Mouse (Mus musculus): ENCODE measurements around the gene Myh14.

The Myh14 gene

GRCm38 (mm10) chr7:44596996-44597538 lies 73.6 kb downstream of the Myh14 start:
- no peak for DNase-seq

DNA sequence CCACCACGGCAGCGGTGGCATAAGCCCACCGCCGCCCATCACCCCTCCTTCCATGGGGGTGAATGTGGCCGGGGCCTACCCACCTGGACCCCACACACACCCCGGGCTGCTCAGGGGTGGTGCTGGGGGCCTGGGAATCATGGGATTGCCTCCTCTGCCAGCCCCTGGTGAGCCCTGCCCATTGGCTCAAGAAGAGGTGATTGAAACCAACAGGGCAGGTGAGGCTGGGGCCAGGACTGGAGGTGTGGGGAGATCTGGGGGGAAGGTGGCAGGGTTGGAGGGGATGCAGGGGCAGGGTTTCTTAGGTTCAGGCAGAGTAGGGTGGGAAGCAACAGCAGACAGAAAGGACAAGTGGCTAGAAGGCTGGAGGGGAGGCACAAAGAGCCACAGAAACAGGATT lies 74.6 kb downstream of the Myh14 start:
- no peak for DNase-seq

DNA sequence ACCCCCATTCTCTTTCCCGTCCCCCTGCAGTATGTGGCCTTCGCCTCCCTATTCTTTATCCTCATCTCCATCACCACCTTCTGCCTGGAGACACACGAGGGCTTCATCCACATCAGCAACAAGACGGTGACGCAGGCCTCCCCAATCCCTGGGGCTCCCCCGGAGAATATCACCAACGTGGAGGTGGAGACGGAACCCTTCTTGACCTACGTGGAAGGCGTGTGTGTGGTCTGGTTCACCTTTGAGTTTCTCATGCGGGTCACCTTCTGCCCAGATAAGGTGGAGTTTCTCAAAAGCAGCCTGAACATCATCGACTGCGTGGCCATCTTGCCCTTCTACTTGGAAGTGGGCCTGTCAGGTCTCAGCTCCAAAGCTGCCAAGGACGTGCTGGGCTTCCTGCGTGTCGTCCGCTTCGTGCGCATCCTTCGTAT lies 75.5 kb downstream of the Myh14 start:
- no peak for DNase-seq

DNA sequence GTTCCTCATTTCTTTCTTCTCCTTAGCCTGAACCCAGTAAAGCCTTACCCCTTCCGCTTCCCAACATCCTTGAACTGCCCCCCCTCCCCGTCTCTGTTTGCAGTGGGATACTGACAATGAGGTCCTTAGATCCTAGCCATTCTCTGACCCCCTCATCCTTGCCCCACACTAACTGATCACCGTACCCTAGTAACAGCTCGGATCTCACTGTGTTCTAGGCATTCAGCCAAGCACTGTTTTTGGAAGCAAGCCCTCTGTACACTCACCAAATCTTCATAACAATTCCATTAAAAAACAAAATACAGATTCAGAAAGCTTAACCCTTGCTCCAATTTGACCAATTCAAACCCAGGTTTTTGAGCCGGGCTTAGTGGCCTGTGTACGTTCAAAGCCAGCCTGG lies 76.4 kb downstream of the Myh14 start:
- no peak for DNase-seq

GRCm38 (mm10) chr7:44593775-44594174 lies 76.9 kb downstream of the Myh14 start:
- DNase-seq, result peak; percentile 89

- no peak for DNase-seq
Observed at GRCm38 (mm10) chr7:44593051-44593450, 77.6 kb downstream of the Myh14 start.

DNA sequence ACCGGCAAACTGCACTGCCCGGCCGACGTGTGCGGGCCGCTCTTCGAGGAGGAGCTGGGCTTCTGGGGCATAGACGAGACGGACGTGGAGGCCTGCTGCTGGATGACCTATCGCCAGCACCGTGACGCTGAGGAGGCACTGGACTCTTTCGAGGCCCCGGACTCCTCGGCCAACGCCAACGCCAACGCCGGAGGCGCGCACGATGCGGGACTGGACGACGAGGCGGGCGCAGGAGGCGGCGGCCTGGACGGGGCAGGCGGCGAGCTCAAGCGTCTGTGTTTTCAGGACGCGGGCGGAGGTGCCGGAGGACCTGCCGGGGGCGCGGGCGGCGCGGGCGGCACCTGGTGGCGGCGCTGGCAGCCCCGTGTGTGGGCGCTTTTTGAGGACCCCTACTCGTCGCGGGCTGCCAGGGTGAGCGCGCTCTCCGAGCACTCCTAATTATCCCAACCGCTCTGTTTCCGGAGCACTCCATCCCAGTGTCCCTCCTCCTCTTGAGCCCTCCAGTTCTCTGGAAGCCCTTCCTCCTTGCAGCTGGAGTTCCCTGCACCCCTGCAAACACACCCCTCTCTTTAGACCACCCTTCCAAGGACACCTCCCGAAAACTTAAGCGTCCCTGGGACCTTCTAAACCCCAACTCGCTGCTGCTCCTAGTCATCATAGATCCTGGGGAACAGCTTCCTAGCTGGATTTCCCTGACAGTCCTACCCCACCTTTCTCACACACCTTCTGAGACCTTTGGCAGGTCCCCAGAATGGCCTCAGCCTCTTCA lies 79.1 kb downstream of the Myh14 start:
- DNase-seq, result peak; percentile 39

DNA sequence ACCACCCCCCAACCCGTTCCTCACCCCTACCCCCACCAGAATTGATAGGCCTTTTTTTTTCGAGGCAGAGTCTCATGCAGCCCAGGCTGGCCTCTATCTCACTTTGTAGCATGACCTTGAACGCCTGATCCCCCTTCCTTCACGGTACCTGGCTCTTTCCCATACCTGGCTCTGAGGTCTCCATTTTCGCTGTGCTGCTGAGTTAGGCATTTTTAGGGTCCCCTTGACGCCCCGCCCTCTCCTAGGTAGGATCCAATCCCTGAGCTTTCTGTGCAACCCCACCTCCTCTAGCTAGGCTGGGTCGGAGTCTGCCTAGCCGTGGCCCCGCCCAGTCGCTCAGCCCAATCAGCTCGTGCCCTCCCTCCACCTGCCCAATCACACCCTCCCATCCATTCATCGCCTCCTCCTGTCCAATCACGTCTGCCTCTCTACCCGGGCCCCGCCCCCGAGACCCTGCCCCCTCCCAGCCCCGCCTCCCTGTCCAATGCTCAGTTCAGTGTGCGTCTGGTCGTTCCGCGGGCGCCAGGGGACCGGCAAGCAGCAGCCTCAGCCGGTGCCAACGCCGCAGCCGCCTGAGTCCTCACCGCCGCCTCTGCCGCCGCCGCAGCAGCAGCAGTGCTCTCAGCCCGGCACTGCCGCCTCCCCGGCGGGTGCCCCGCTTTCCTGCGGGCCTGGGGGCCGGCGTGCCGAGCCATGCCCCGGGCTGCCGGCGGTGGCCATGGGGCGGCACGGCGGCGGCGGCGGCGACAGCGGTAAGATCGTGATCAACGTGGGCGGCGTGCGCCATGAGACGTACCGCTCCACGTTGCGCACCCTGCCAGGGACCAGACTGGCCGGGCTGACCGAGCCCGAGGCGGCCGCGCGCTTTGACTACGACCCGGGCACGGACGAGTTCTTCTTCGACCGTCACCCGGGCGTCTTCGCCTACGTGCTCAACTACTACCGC lies 80.0 kb downstream of the Myh14 start, which contains the start of gene Kcnc3:
Gene Kcnc3 (plus strand): TSS at position 263 of the 946 bp plus-strand sequence.
- DNase-seq, result peak; percentile 80

DNA sequence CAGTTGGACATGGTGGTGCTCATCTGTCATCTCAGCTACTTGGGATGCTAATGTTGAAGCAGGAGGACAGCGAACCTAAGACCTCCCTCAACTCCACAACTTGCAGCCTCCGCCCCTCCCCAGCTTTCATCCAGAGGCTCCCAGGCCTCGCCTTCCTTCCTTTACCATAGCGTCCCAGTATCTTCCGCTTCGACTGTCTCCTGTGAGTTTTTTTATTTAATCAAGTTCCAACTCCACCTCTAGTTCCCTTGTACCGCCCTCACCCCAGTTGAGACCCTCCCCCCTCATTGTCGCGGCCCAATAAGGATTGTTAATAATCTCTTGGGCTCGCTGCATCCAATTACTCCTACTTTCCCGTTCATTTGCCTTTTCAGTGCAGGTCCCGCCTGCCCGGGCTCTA lies 80.7 kb downstream of the Myh14 start:
- no peak for DNase-seq

DNA sequence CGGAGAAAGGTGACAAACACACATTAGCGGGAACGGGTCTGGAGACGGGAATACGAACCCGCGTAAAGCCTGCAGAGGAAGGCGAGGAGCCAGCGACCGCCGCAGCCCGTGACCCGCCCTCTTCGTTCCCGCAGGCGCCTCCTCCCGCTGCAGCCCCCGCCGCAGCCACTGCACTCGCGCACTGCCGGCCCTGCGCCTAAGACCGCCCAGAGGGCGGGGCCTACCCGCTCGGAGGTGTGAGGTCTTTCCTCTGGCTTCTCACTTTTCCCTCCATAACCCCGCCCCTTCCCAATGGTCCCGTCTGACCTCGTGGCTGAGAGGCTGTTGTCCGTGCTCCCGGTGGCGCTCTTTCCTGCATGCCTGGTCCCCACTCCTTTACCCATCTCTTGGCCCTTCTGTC lies 81.5 kb downstream of the Myh14 start:
- DNase-seq, result peak; percentile 60

DNA sequence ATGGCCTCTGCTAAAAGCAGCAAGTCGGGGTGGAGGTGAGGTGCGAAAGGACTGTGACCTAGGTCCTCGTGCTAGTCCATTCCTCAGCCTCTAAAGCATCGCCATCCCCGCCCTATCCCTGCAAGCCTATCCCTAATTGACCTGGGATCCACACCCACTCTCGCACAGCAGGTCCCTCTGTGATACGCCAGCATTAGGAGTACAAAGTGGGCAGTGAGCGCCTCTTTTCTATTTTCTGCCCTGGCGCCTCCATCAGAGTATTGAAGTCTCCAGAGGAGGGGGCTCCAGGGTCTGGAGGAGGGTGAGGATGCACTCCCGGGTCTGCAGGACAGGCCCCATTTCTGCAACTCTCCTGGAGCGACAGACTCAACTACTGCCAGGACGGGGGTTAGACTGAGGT lies 82.3 kb downstream of the Myh14 start:
- no peak for DNase-seq

DNA sequence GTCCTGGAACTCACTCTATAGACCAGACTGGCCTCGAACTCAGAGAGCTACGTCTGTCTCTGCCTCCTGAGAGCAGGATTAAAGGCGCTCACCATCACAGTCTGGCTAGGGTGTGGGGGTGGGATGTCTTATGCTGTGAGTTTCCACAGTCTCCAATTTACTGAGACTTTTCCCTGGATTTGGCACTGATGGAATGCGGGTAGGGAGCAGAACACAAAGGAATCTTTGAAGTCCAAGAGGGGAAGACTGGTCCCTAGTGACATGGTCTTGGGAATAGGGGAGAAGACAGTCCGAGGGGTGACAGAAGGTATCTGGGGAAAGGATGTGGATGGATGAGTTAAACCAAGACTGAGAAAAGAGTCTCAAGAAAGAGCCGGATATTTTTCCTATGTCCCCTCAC lies 83.0 kb downstream of the Myh14 start:
- no peak for DNase-seq

- peak; percentile 61 for DNase-seq
Observed at GRCm38 (mm10) chr7:44586930-44587329, 83.7 kb downstream of the Myh14 start.

GRCm38 (mm10) chr7:44586518-44586917 lies 84.1 kb downstream of the Myh14 start:
- peak; percentile 25 for DNase-seq

GRCm38 (mm10) chr7:44585606-44586005 lies 85.0 kb downstream of the Myh14 start:
- no peak for DNase-seq

GRCm38 (mm10) chr7:44584921-44585320 lies 85.7 kb downstream of the Myh14 start:
- DNase-seq, result no peak

GRCm38 (mm10) chr7:44584265-44584804 lies 86.3 kb downstream of the Myh14 start:
- no peak for DNase-seq

DNA sequence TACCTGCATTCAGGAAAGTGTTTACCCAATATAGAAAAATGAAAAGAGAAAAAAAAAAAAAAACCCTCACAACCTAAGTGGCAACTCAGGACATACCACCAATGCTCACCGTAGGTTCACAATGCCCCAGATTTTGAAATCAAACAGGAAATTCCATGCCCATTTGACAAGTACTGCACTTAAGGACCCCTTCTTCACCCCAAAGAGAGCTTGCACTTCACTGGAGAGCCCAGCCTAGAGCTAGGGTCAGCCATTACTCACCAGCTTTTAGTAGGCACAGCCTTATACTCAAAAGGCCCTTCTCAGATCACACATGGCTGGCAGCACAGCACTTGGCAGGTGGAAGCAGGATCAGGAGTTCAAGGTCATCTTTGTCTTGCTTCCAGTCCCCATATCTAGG lies 87.5 kb downstream of the Myh14 start:
- no peak for DNase-seq

DNA sequence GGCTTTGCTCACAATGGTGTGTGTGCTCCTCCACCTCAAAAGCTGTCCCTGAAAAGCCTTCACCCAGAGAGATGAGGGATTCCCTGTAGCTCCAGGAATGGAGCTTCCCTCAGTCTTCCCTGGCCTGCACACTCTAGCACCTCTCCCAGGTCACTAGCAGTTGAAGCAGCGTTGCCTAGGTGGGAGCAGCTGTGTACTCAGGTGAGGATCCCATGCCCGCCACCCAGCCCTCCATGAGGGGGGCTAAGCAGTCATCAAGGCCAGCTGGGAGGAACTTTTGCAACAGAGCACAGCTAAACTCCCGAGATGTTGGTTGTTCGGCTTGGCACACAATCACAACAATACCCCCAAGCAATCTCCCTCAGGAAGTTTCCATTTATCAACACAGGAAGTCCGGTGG lies 87.9 kb downstream of the Myh14 start:
- DNase-seq, result no peak

DNA sequence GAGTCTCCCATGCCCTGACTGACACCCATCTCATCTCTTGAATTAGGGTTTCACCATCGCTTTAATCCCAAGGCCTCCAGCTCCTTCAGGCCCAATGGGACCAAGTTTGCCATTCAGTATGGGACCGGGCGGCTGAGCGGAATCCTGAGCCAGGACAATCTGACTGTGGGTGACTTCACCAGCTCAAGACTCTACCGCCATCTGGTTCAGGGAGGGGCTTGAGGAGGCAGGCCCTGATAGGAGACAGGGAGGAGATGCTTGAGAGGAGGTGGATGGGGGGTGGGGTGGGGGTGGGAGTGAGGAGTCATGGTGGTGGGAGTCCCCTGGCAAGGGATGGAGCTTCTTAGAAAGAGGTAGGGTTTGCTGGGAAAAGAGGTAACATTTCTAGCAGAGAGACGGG lies 89.0 kb downstream of the Myh14 start:
- no peak for DNase-seq

DNA sequence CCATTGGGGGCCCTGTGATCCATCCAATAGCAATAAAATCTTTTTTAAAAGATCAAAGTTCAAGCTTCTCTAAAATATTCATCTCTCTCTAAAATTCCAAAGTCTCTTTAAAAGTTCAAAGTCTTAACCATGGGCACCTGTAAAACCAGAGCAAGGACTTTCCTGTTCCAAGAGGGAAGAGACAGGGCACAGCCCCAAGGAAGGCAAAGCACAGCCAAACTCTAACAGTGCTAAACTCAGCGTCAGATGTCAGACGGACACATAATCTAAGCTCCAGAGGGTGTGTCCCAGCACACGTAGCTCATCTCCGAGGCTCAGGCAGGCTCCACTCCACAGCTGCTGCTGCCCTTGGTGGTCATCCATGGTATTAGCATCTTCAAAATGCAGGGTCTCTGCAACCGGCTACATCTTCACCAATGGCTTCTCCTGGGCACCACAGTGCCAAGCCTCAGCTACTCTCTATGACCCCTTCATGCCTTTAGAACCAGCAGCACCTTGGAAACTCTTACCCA lies 94.3 kb downstream of the Myh14 start:
- DNase-seq, result no peak

DNA sequence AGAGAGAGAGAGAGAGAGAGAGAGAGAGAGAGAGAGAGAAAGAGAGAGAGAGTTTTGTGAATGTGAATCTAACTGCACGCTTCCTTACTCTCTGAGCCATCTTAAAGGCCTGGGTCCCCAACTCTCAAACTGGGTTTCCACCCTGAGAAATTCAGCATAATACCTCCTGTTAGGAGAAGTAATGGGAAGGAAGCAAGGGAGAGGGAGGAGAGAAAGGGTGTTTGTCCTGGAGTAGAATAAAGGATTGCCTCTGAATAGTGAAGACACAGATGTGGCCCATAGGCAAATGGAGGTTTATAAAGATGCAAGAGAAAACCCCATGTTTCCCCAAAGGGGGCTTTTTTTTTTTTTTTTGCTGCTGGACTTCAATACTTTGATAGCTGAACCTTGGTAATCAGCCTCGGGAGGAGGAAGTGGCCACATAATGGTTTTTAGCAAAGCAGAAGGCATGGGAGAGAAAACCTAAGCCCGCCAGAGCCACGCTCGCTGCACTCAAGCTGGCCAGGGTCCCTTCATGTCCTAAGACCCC lies 97.6 kb downstream of the Myh14 start:
- DNase-seq, result no peak

DNA sequence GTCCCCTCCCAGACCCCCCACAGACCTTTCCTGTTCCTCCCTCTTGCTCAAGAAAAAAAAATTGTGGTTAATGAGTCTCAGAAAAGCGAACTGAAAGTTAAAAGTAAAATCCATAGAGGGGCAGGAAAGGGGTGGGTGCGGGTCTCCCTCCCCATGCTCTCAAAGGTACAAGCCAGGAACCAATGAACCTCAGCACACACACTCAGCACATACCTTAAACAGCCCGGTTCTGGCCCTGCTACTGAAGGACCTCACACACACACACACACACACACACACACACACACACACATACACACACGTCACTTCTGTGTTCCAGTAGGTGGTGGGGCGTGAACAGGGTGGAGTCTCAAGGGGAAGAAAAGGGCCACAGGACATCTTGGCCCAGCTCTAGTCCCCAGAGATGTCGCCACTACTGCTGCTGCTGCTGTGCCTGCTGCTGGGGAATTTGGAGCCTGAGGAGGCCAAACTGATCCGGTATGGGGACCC lies 98.4 kb downstream of the Myh14 start, which contains the start of gene Napsa:
Gene Napsa (plus strand): TSS at position 168 of the 489 bp plus-strand sequence.
- DNase-seq, result no peak
